Comparison of ENCODE assay signal across 8 mouse cellular contexts in the genomic region with DNA sequence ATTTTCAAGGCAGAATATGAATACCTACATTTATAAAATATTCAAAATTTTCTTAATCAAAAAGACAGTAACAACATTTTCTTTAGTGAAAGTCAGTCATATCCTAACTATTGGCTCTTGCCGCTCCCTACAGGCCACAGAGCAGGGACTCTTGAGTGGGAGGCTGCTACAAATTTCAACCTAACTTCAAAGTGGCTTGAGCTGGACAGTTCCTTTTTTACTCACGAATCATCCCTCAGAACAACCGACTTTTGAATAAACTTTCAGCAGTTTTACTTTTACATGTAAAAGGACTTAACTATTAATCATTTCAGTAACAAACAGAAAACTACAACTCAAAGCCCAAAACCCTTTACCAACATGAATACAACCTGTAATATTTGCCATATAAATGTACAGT. TPM values are rescaled to one million over a fixed set of nuclear protein-coding genes. Genes with fewer than 3 reads are reported as not detected.
DNase-seq lines count a peak whose midpoint lies in the region; ATAC-seq and TF ChIP-seq lines count a peak whose summit lies in the region.

No protein-coding gene starts in this region.

- H3K4me1 ChIP-seq in kidney, postnatal 0 days (replicated peaks; ENCODE audit: insufficient read depth, low read length), result peaks cover 5% of the 10 kb centered on the region; the same call in 1 of the 2 replicates
- peaks cover 22% of the 10 kb centered on the region for H3K4me1 ChIP-seq in embryonic facial prominence, embryonic 10.5 days
- peaks cover 9% of the 10 kb centered on the region for H3K4me1 ChIP-seq in intestine, embryonic 14.5 days (replicated peaks; ENCODE audit: control insufficient read depth, insufficient read depth, low read length)

- H3K79me2 ChIP-seq in myocyte (ENCODE audit: control insufficient read depth, insufficient read depth), result peaks cover 54% of the 10 kb centered on the region

- H3K27ac ChIP-seq in kidney, postnatal 0 days, result no peak overlapping the region
- no peak overlapping the region for H3K27ac ChIP-seq in embryonic facial prominence, embryonic 10.5 days (replicated peaks)
- no peak overlapping the region for H3K27ac ChIP-seq in intestine, embryonic 14.5 days (ENCODE audit: low read depth)

- DNase-seq in kidney, postnatal 0 days (ENCODE audit: low spot score), result no peak
- DNase-seq in kidney, postnatal 25 days, result no peak
- no peak for DNase-seq in embryonic facial prominence, embryonic 10.5 days (ENCODE audit: low spot score)
- no peak for DNase-seq in intestine, embryonic 14.5 days (ENCODE audit: low spot score)
- no peak for DNase-seq in left cerebral cortex, adult 11 months (ENCODE audit: low spot score)
- no peak for DNase-seq in right cerebral cortex, postnatal 25 days
- DNase-seq in frontal cortex, postnatal 36 days (ENCODE audit: low spot score in 2 of 2), result no peak

- no peak for ATAC-seq in kidney, postnatal 0 days (replicated peaks; ENCODE audit: low FRiP score, low read depth)
- no peak for ATAC-seq in intestine, embryonic 14.5 days (replicated peaks; ENCODE audit: low FRiP score, low TSS enrichment, low read depth)

- H3K9me3 ChIP-seq in kidney, postnatal 0 days (replicated peaks; ENCODE audit: low read length), result no peaks in the 10 kb centered on the region
- H3K9me3 ChIP-seq in embryonic facial prominence, embryonic 10.5 days, result peaks cover 2% of the 10 kb centered on the region; the same call in 1 of the 2 replicates
- no peaks in the 10 kb centered on the region for H3K9me3 ChIP-seq in intestine, embryonic 14.5 days (ENCODE audit: control insufficient read depth, low read length)

- H3K9ac ChIP-seq in kidney, postnatal 0 days (ENCODE audit: low read depth, low read length), result peak overlapping the region; percentile 56; the same call in 1 of the 2 replicates
- H3K9ac ChIP-seq in intestine, embryonic 14.5 days (ENCODE audit: low read length), result peak overlapping the region; percentile 82

- no peak for TF ChIP-seq POLR2A in myocyte (IDR thresholded peaks at IDR 0.05; ENCODE audit: insufficient read length, low read depth)

- no peaks in the 10 kb centered on the region for H3K27me3 ChIP-seq in kidney, postnatal 0 days (ENCODE audit: insufficient read depth, low read length)
- no peaks in the 10 kb centered on the region for H3K27me3 ChIP-seq in embryonic facial prominence, embryonic 10.5 days (replicated peaks; ENCODE audit: low read depth, poor library complexity, severe bottlenecking)
- H3K27me3 ChIP-seq in intestine, embryonic 14.5 days (replicated peaks; ENCODE audit: control insufficient read depth, insufficient read depth, low read length), result no peaks in the 10 kb centered on the region
- no peaks in the 10 kb centered on the region for H3K27me3 ChIP-seq in myocyte (ENCODE audit: control insufficient read depth, insufficient read depth, insufficient read length)

- TF ChIP-seq CTCF in kidney, postnatal 0 days (IDR thresholded peaks at IDR 0.05; ENCODE audit: low read depth), result no peak

- H3ac ChIP-seq in myocyte (ENCODE audit: control insufficient read depth, insufficient read length), result no peak overlapping the region

- H3K4me2 ChIP-seq in kidney, postnatal 0 days (ENCODE audit: low read length), result peak overlapping the region; percentile 62
- peak overlapping the region; percentile 71 for H3K4me2 ChIP-seq in intestine, embryonic 14.5 days (ENCODE audit: low read length)
- peak overlapping the region; percentile 60 for H3K4me2 ChIP-seq in myocyte (ENCODE audit: low read depth)

- H3K4me3 ChIP-seq in kidney, postnatal 0 days (replicated peaks; ENCODE audit: low read depth, low read length), result peak overlapping the region; percentile 80
- peak overlapping the region; percentile 87 for H3K4me3 ChIP-seq in embryonic facial prominence, embryonic 10.5 days
- peak overlapping the region; percentile 69 for H3K4me3 ChIP-seq in intestine, embryonic 14.5 days (ENCODE audit: low read depth, low read length)
- peak overlapping the region; percentile 78 for H3K4me3 ChIP-seq in myocyte

- 23% methylated on average over 3 of the region's 3 CpGs for WGBS in kidney, postnatal 0 days
- WGBS in embryonic facial prominence, embryonic 10.5 days, result 52% methylated on average over 3 of the region's 3 CpGs
- 38% methylated on average over 3 of the region's 3 CpGs for WGBS in intestine, embryonic 14.5 days

- peaks cover 10% of the 10 kb centered on the region; the same call in 1 of the 2 replicates for H3K36me3 ChIP-seq in kidney, postnatal 0 days (ENCODE audit: insufficient read depth, low read length)
- H3K36me3 ChIP-seq in embryonic facial prominence, embryonic 10.5 days (replicated peaks), result peaks cover 21% of the 10 kb centered on the region
- no peaks in the 10 kb centered on the region; the same call in 1 of the 2 replicates for H3K36me3 ChIP-seq in intestine, embryonic 14.5 days (ENCODE audit: control insufficient read depth, insufficient read depth, low read length)
- peaks cover 6% of the 10 kb centered on the region for H3K36me3 ChIP-seq in myocyte (ENCODE audit: control insufficient read depth, insufficient read depth)

TF ChIP-seq in myocyte, 11 proteins besides CTCF, POLR2A, EP300 and RAD21:
- TF ChIP-seq MYOG (IDR thresholded peaks at IDR 0.05; ENCODE audit: control insufficient read depth in 1 of 3, insufficient read depth in 1 of 3, insufficient read length in 2 of 3, low read depth in 2 of 3), result no peak
TF ChIP-seq in myocyte: peak in this region for 0.

RNA-seq across cellular contexts. Expression of gene Ganc, which starts 0.9 kb away (rescaled TPM):
- 13.5 and 13.7 TPM in 2 replicates for polyA plus RNA-seq in kidney, postnatal 0 days (2015; fragmentation: Nextera tagmentation; extraction: Ambion mirVana)
- 7.0 and 10.1 TPM in 2 replicates for polyA plus RNA-seq in embryonic facial prominence, embryonic 10.5 days (2016; fragmentation: Nextera tagmentation; extraction: Ambion mirVana)
- polyA plus RNA-seq in intestine, embryonic 14.5 days (2014; fragmentation: Nextera tagmentation; extraction: Ambion mirVana), result 7.4 and 9.4 TPM in 2 replicates
- 3.8 TPM for polyA plus RNA-seq in myocyte (2012; fragmentation: generic; extraction: Trizol)

RNA-seq across cellular contexts. Expression of gene Tmem87a, which starts 1.1 kb away (rescaled TPM):
- 10.4 and 12.0 TPM in 2 replicates for polyA plus RNA-seq in kidney, postnatal 0 days (2015; fragmentation: Nextera tagmentation; extraction: Ambion mirVana)
- polyA plus RNA-seq in embryonic facial prominence, embryonic 10.5 days (2016; fragmentation: Nextera tagmentation; extraction: Ambion mirVana), result 7.1 TPM in 2 replicates
- 12.4 and 13.8 TPM in 2 replicates for polyA plus RNA-seq in intestine, embryonic 14.5 days (2014; fragmentation: Nextera tagmentation; extraction: Ambion mirVana)
- 12.4 TPM for polyA plus RNA-seq in myocyte (2012; fragmentation: generic; extraction: Trizol)

RNA-seq across cellular contexts. Expression of gene Vps39, which starts 49.9 kb away (rescaled TPM):
- 13.9 and 15.2 TPM in 2 replicates for polyA plus RNA-seq in kidney, postnatal 0 days (2015; fragmentation: Nextera tagmentation; extraction: Ambion mirVana)
- polyA plus RNA-seq in embryonic facial prominence, embryonic 10.5 days (2016; fragmentation: Nextera tagmentation; extraction: Ambion mirVana), result 24.6 and 27.1 TPM in 2 replicates
- 24.6 and 25.1 TPM in 2 replicates for polyA plus RNA-seq in intestine, embryonic 14.5 days (2014; fragmentation: Nextera tagmentation; extraction: Ambion mirVana)
- polyA plus RNA-seq in myocyte (2012; fragmentation: generic; extraction: Trizol), result 34.0 TPM

RNA-seq across cellular contexts. Expression of gene Capn3, which starts 53.0 kb away (rescaled TPM):
- polyA plus RNA-seq in kidney, postnatal 0 days (2015; fragmentation: Nextera tagmentation; extraction: Ambion mirVana), result 1.6 and 2.0 TPM in 2 replicates
- polyA plus RNA-seq in embryonic facial prominence, embryonic 10.5 days (2016; fragmentation: Nextera tagmentation; extraction: Ambion mirVana), result 1.6 and 1.7 TPM in 2 replicates
- 1.5 and 2.3 TPM in 2 replicates for polyA plus RNA-seq in intestine, embryonic 14.5 days (2014; fragmentation: Nextera tagmentation; extraction: Ambion mirVana)
- polyA plus RNA-seq in myocyte (2012; fragmentation: generic; extraction: Trizol), result 15.9 TPM
